Mouse (Mus musculus): ENCODE results near the gene Dhrs13.

GRCm38 (mm10) chr11:78074277-78074652, 42.2 kb downstream of the Dhrs13 start:
- no peak for TF ChIP-seq POLR2A (IDR thresholded peaks at IDR 0.05; ENCODE audit: low read depth, low read length)
- no peak for TF ChIP-seq CTCF (conservative IDR thresholded peaks at IDR 0.05; ENCODE audit: insufficient read depth, insufficient read length, low read depth, low read length)
